Comparison of ENCODE assay signal across 8 mouse cellular contexts in the genomic region with DNA sequence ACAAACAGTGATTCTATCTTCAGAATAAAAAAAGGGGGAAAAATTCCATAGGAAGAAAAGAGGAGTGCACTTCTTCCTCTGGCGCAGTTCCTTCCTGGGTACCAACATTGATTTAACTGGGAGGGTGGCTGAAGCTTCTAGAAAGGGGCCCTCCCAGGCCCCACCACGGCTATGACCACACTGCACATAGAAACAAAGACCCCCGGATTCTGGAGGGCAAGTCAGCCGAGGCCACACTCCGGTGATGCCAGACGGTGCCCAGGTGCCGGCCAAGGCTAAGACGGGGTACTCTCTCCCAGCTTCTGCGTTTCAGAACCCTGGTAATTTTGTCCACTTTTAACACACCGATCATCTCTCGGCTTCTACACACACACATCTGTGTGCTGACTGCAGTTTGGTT.
A peak's percentile ranks its signal among the peaks of the same experiment; 100 is the strongest.
DNase-seq lines count a peak whose midpoint lies in the region; ATAC-seq and TF ChIP-seq lines count a peak whose summit lies in the region.
"Had no signal": no experiment of that assay in that cellular context is flagged by ENCODE, and none has a peak within 500 bp of the region (broad histone marks: within the 10 kb centered on the region; RNA-seq: fewer than 3 reads in every experiment).

No protein-coding gene starts in this region.

- no peak for TF ChIP-seq CTCF in lung, postnatal 0 days (IDR thresholded peaks at IDR 0.05)

- DNase-seq in lung, postnatal 0 days (ENCODE audit: low spot score), result no peak
- DNase-seq in forebrain, embryonic 10.5 days (ENCODE audit: extremely low spot score, low spot score), result no peak
- DNase-seq in limb, embryonic 11.5 days (ENCODE audit: low spot score), result peak; percentile 69
- DNase-seq in thymus, postnatal 25 days, result no peak
- no peak for DNase-seq in thymus, postnatal 36 days

- 35% methylated on average over 11 of the region's 11 CpGs for WGBS in lung, embryonic 15.5 days
- WGBS in lung, postnatal 0 days, result 50% methylated on average over 11 of the region's 11 CpGs
- WGBS in forebrain, embryonic 10.5 days, result 71% methylated on average over 11 of the region's 11 CpGs
- WGBS in limb, embryonic 11.5 days, result 21% methylated on average over 11 of the region's 11 CpGs
- WGBS in stomach, embryonic 16.5 days, result 55% methylated on average over 11 of the region's 11 CpGs

- no peak for TF ChIP-seq EP300 in lung, postnatal 0 days (IDR thresholded peaks at IDR 0.05)

- no peak overlapping the region for H3K4me3 ChIP-seq in lung, embryonic 15.5 days
- H3K4me3 ChIP-seq in lung, postnatal 0 days (ENCODE audit: low read depth, low read length), result no peak overlapping the region
- peak overlapping the region; percentile 6; the same call in 1 of the 2 replicates for H3K4me3 ChIP-seq in forebrain, embryonic 10.5 days
- H3K4me3 ChIP-seq in limb, embryonic 11.5 days (ENCODE audit: low read depth, low read length), result 0 out of 2 replicates have a peak overlapping the region, but pooled peaks have one; percentile 1
- no peak overlapping the region for H3K4me3 ChIP-seq in stomach, embryonic 16.5 days (replicated peaks; ENCODE audit: low read length)

- peak overlapping the region; percentile 85 for H3K4me2 ChIP-seq in lung, embryonic 15.5 days
- no peak overlapping the region for H3K4me2 ChIP-seq in lung, postnatal 0 days (replicated peaks; ENCODE audit: low read depth, low read length)
- peak overlapping the region; percentile 62 for H3K4me2 ChIP-seq in limb, embryonic 11.5 days (ENCODE audit: low read depth, severe bottlenecking)
- peak overlapping the region; percentile 82; the same call in 1 of the 2 replicates for H3K4me2 ChIP-seq in stomach, embryonic 16.5 days (ENCODE audit: low read depth, low read length)

- peaks cover 17% of the 10 kb centered on the region; the same call in 1 of the 2 replicates for H3K27me3 ChIP-seq in lung, embryonic 15.5 days
- no peaks in the 10 kb centered on the region for H3K27me3 ChIP-seq in lung, postnatal 0 days (replicated peaks; ENCODE audit: insufficient read depth, low read length)
- peaks cover 64% of the 10 kb centered on the region for H3K27me3 ChIP-seq in forebrain, embryonic 10.5 days (ENCODE audit: poor library complexity, severe bottlenecking)
- H3K27me3 ChIP-seq in limb, embryonic 11.5 days (ENCODE audit: control insufficient read depth, insufficient read depth, low read length), result no peaks in the 10 kb centered on the region
- no peaks in the 10 kb centered on the region for H3K27me3 ChIP-seq in stomach, embryonic 16.5 days (ENCODE audit: control insufficient read depth, insufficient read depth, low read length)

- H3K36me3 ChIP-seq in lung, embryonic 15.5 days, result no peaks in the 10 kb centered on the region
- no peaks in the 10 kb centered on the region for H3K36me3 ChIP-seq in lung, postnatal 0 days (ENCODE audit: insufficient read depth, low read length)
- H3K36me3 ChIP-seq in forebrain, embryonic 10.5 days (replicated peaks), result no peaks in the 10 kb centered on the region
- no peaks in the 10 kb centered on the region for H3K36me3 ChIP-seq in limb, embryonic 11.5 days (ENCODE audit: control insufficient read depth, insufficient read depth, low read length)
- no peaks in the 10 kb centered on the region for H3K36me3 ChIP-seq in stomach, embryonic 16.5 days (ENCODE audit: control insufficient read depth, insufficient read depth, low read length)
- H3K36me3 ChIP-seq: liver, embryonic 12.5 days had no signal

- no peaks in the 10 kb centered on the region for H3K9me3 ChIP-seq in lung, embryonic 15.5 days
- no peaks in the 10 kb centered on the region for H3K9me3 ChIP-seq in lung, postnatal 0 days (ENCODE audit: low read length)
- H3K9me3 ChIP-seq in forebrain, embryonic 10.5 days, result 0 out of 2 replicates have a peak, but pooled peaks cover 4% of the 10 kb centered on the region
- H3K9me3 ChIP-seq in limb, embryonic 11.5 days (ENCODE audit: control insufficient read depth, low read length), result no peaks in the 10 kb centered on the region
- no peaks in the 10 kb centered on the region for H3K9me3 ChIP-seq in stomach, embryonic 16.5 days (replicated peaks; ENCODE audit: control insufficient read depth, low read length)
- H3K9me3 ChIP-seq: liver, embryonic 12.5 days had no signal

- no peak overlapping the region for H3K27ac ChIP-seq in lung, embryonic 15.5 days
- H3K27ac ChIP-seq in lung, postnatal 0 days (ENCODE audit: low read length), result no peak overlapping the region
- H3K27ac ChIP-seq in forebrain, embryonic 10.5 days, result peak overlapping the region; percentile 83
- peak overlapping the region; percentile 85 for H3K27ac ChIP-seq in limb, embryonic 11.5 days (replicated peaks; ENCODE audit: low read depth, low read length)
- H3K27ac ChIP-seq in stomach, embryonic 16.5 days (ENCODE audit: low read length), result no peak overlapping the region
- H3K27ac ChIP-seq: liver, embryonic 12.5 days had no signal

- H3K4me1 ChIP-seq in lung, embryonic 15.5 days, result peaks cover 41% of the 10 kb centered on the region
- H3K4me1 ChIP-seq in lung, postnatal 0 days (ENCODE audit: insufficient read depth, low read depth, low read length), result peaks cover 4% of the 10 kb centered on the region; the same call in 1 of the 2 replicates
- peaks cover 63% of the 10 kb centered on the region for H3K4me1 ChIP-seq in forebrain, embryonic 10.5 days
- H3K4me1 ChIP-seq in limb, embryonic 11.5 days (ENCODE audit: control insufficient read depth, insufficient read depth, low read length), result peaks cover 31% of the 10 kb centered on the region
- peaks cover 16% of the 10 kb centered on the region for H3K4me1 ChIP-seq in stomach, embryonic 16.5 days (ENCODE audit: control insufficient read depth, insufficient read depth, low read length)
- H3K4me1 ChIP-seq: liver, embryonic 12.5 days had no signal

- no peak for ATAC-seq in lung, embryonic 15.5 days (ENCODE audit: borderline replicate concordance, extremely low read depth, low FRiP score, low TSS enrichment)
- ATAC-seq in lung, postnatal 0 days, result no peak
- ATAC-seq in limb, embryonic 11.5 days (ENCODE audit: insufficient number of reproducible peaks, low FRiP score, low TSS enrichment, low read depth), result peak; percentile 32; the same call in 1 of the 2 replicates
- ATAC-seq in stomach, embryonic 16.5 days (ENCODE audit: insufficient read depth, low FRiP score), result no peak
- ATAC-seq: liver, embryonic 12.5 days had no signal

- H3K9ac ChIP-seq in lung, embryonic 15.5 days, result no peak overlapping the region
- H3K9ac ChIP-seq in lung, postnatal 0 days (replicated peaks; ENCODE audit: low read depth), result no peak overlapping the region
- peak overlapping the region; percentile 45 for H3K9ac ChIP-seq in limb, embryonic 11.5 days (ENCODE audit: low read length)
- H3K9ac ChIP-seq in stomach, embryonic 16.5 days (ENCODE audit: low read length), result peak overlapping the region; percentile 65; the same call in 1 of the 2 replicates
- H3K9ac ChIP-seq: liver, embryonic 12.5 days had no signal

Comparison
In these comparisons a context has a peak if more than half of its experiments do, and no peak if none do; other contexts are left out.
1. H3K27ac ChIP-seq: peak in forebrain, embryonic 10.5 days (single experiment) and limb, embryonic 11.5 days (single experiment); none in lung, embryonic 15.5 days (single experiment), lung, postnatal 0 days (single experiment) and stomach, embryonic 16.5 days (single experiment).
2. H3K4me3 ChIP-seq: peak in forebrain, embryonic 10.5 days (single experiment) and limb, embryonic 11.5 days (single experiment); none in lung, embryonic 15.5 days (single experiment), lung, postnatal 0 days (single experiment) and stomach, embryonic 16.5 days (single experiment).
3. H3K9ac ChIP-seq: peak in limb, embryonic 11.5 days (single experiment) and stomach, embryonic 16.5 days (single experiment); none in lung, embryonic 15.5 days (single experiment) and lung, postnatal 0 days (single experiment).